Mouse (Mus musculus) skeletal muscle tissue, postnatal 0 days (tissue): ENCODE data around the gene Prrg4. TPM values are rescaled to one million over a fixed set of nuclear protein-coding genes. Genes with fewer than 3 reads are reported as not detected.

Experiments used
- polyA plus RNA-seq: library from polyadenylated mRNA; unstranded; fragments of >200 nt; fragmentation: Nextera tagmentation; extraction: Ambion mirVana; gene quantifications from 2 replicates; pipeline ENCODE4 v1.2.1, GENCODE M21; 2015

Gene Prrg4
- polyA plus RNA-seq = 0.40 and 0.66 TPM in 2 replicates

GRCm38 (mm10) chr2:104849276-104849990, at the start of gene Prrg4:
Prrg4 (minus strand) TSS chr2:104849876.

GRCm38 (mm10) chr2:104867282-104867855, 17.7 kb upstream of the Prrg4 start, which contains the start of gene Ccdc73:
Ccdc73 (plus strand) TSS chr2:104867805.

GRCm38 (mm10) chr2:104816371-104816827, 33.3 kb downstream of the Prrg4 start, which contains the start of gene Qser1:
Qser1 (minus strand) TSS chr2:104816760.

Other genes with a start within 250 kb of the Prrg4 start
- gene Tcp11l1, start 137.7 kb downstream of the Prrg4 start, polyA plus RNA-seq = 18.1 and 19.7 TPM in 2 replicates
- not detected in 2 replicates for gene Pin1rt1, start 133.5 kb downstream of the Prrg4 start, polyA plus RNA-seq
- 3.0 and 3.5 TPM in 2 replicates for gene Depdc7, start 107.0 kb downstream of the Prrg4 start, polyA plus RNA-seq
- 3.4 and 4.1 TPM in 2 replicates for gene Qser1, start 33.1 kb downstream of the Prrg4 start, polyA plus RNA-seq
- 7.1 and 9.5 TPM in 2 replicates for gene Ccdc73, start 17.9 kb upstream of the Prrg4 start, polyA plus RNA-seq
- gene Eif3m, start 167.2 kb upstream of the Prrg4 start, polyA plus RNA-seq = 183 and 196 TPM in 2 replicates
- gene Gm11060, start 242.1 kb upstream of the Prrg4 start, polyA plus RNA-seq = not detected in 2 replicates